In genomic region chr9:48816678-48817398, GRCm38 (mm10) we compare ENCODE assay signal across 19 mouse cellular contexts. TPM values are rescaled to one million over a fixed set of nuclear protein-coding genes. Genes with fewer than 3 reads are reported as not detected.
A peak's percentile ranks its signal among the peaks of the same experiment; 100 is the strongest.
DNase-seq lines count a peak whose midpoint lies in the region; ATAC-seq and TF ChIP-seq lines count a peak whose summit lies in the region.
"Had no signal": no experiment of that assay in that cellular context is flagged by ENCODE, and none has a peak within 500 bp of the region (broad histone marks: within the 10 kb centered on the region; RNA-seq: fewer than 3 reads in every experiment).

No protein-coding gene starts in this region.

- H3K4me1 ChIP-seq in heart, embryonic 16.5 days (ENCODE audit: control insufficient read depth, insufficient read depth, low read length): peaks cover 39% of the 10 kb centered on the region
- H3K4me1 ChIP-seq in CH12.LX (ENCODE audit: control insufficient read depth in 1 of 2, insufficient read depth in 2 of 2): peaks cover 37 to 64% of the 10 kb centered on the region in 2 experiments

- no peak overlapping the region for H3K4me2 ChIP-seq in heart, embryonic 16.5 days (ENCODE audit: low read depth, low read length)
- peak overlapping the region; percentile 87 for H3K4me2 ChIP-seq in CH12.LX (ENCODE audit: insufficient read depth, low read depth, poor library complexity, severe bottlenecking)
- H3K4me2 ChIP-seq: hindbrain, embryonic 12.5 days; neural tube, embryonic 15.5 days had no signal

- peak; percentile 91 for DNase-seq in heart, adult 11 months
- DNase-seq in heart, adult 18-20 months: no peak
- DNase-seq in heart, adult 9 months (ENCODE audit: low spot score in 2 of 2): no peak
- DNase-seq in CH12.LX (ENCODE audit: extremely low read depth): peak; percentile 66
- no peak for DNase-seq in spleen, adult 18-20 months
- no peak for DNase-seq in left cerebral cortex, adult 18-20 months (ENCODE audit: low spot score in 2 of 2)
- DNase-seq: cerebellum, adult 9-11 months; gastrocnemius, postnatal 36 days; kidney, adult 18-20 months; right cerebral cortex, postnatal 25 days; thymus, postnatal 14 days had no signal

- TF ChIP-seq RAD21 in CH12.LX (IDR thresholded peaks at IDR 0.05; ENCODE audit: low read depth, low read length): no peak

- H3K9ac ChIP-seq in heart, embryonic 16.5 days (ENCODE audit: low read length): no peak overlapping the region
- peak overlapping the region; percentile 34 for H3K9ac ChIP-seq in CH12.LX (ENCODE audit: insufficient read depth, low read depth)
- H3K9ac ChIP-seq: hindbrain, embryonic 12.5 days; liver, embryonic 14.5 days; neural tube, embryonic 15.5 days had no signal

- no peaks in the 10 kb centered on the region for H3K9me3 ChIP-seq in heart, embryonic 16.5 days (replicated peaks; ENCODE audit: control insufficient read depth, low read length)
- no peaks in the 10 kb centered on the region for H3K9me3 ChIP-seq in CH12.LX (replicated peaks; ENCODE audit: low read length)
- H3K9me3 ChIP-seq: hindbrain, embryonic 12.5 days; neural tube, embryonic 15.5 days had no signal

- peak overlapping the region; percentile 7; the same call in 1 of the 2 replicates for H3K27ac ChIP-seq in heart, embryonic 16.5 days (ENCODE audit: low read length)
- H3K27ac ChIP-seq in CH12.LX (ENCODE audit: insufficient read depth, low read depth) (peak overlapping the region; percentile 98), macrophage (peak overlapping the region; percentile 82)
- H3K27ac ChIP-seq: hindbrain, embryonic 12.5 days; kidney, postnatal 0 days; liver, embryonic 14.5 days; neural tube, embryonic 15.5 days had no signal

- 34% methylated on average over 10 of the region's 10 CpGs for WGBS in heart, embryonic 16.5 days
- WGBS in macrophage (ENCODE audit: missing documents): 17% methylated on average over 8 of the region's 10 CpGs

- dilution Hi-C loops in CH12.LX (cut with MboI; ENCODE audit: extremely low pct_ligation_motif_present, extremely low pct_unique_long_range_greater_than_20kb, low sequenced_read_pairs): no loop called here

- no peak for TF ChIP-seq EP300 in CH12.LX (IDR thresholded peaks at IDR 0.05; ENCODE audit: low read length)

- TF ChIP-seq POLR2A in CH12.LX (IDR thresholded peaks at IDR 0.05; ENCODE audit: low read depth, low read length): no peak

- H3K79me2 ChIP-seq in CH12.LX (replicated peaks; ENCODE audit: control insufficient read depth, extremely low read depth, insufficient read depth, poor library complexity, severe bottlenecking) (peaks cover 18% of the 10 kb centered on the region), macrophage (ENCODE audit: inconsistent target) (no peaks in the 10 kb centered on the region)

- peaks cover 3% of the 10 kb centered on the region for H3K27me3 ChIP-seq in heart, embryonic 16.5 days (ENCODE audit: control insufficient read depth, insufficient read depth, low read length)
- H3K27me3 ChIP-seq in CH12.LX (replicated peaks): no peaks in the 10 kb centered on the region
- H3K27me3 ChIP-seq: hindbrain, embryonic 12.5 days; neural tube, embryonic 15.5 days had no signal

- no peak for TF ChIP-seq CTCF in CH12.LX (conservative IDR thresholded peaks at IDR 0.05 in 1 of 2, IDR thresholded peaks at IDR 0.05 in 1 of 2; ENCODE audit: low read depth in 2 of 2, low read length in 2 of 2)

- in situ Hi-C loops in CH12.LX (cut with MboI; ENCODE audit: low pct_ligation_motif_present, low pct_unique_long_range_greater_than_20kb, low sequenced_read_pairs): no loop called here

- no peak overlapping the region for H3K4me3 ChIP-seq in heart, embryonic 16.5 days (ENCODE audit: low read length)
- H3K4me3 ChIP-seq in CH12.LX (replicated peaks in 1 of 3; ENCODE audit: low read depth in 2 of 3, low read length in 2 of 3, poor library complexity in 1 of 3) (peak overlapping the region in 1 of 3 experiments; percentile 45), macrophage (ENCODE audit: inconsistent target) (no peak overlapping the region)
- H3K4me3 ChIP-seq: hindbrain, embryonic 12.5 days; neural tube, embryonic 15.5 days had no signal

- no peaks in the 10 kb centered on the region for H3K36me3 ChIP-seq in heart, embryonic 16.5 days (ENCODE audit: control insufficient read depth, insufficient read depth)
- no peaks in the 10 kb centered on the region for H3K36me3 ChIP-seq in CH12.LX (replicated peaks in 1 of 2; ENCODE audit: control insufficient read depth in 1 of 2, insufficient read depth in 1 of 2, low read length in 1 of 2)
- H3K36me3 ChIP-seq in macrophage (ENCODE audit: inconsistent target): no peaks in the 10 kb centered on the region
- H3K36me3 ChIP-seq: hindbrain, embryonic 12.5 days; neural tube, embryonic 15.5 days had no signal

- no peak for ATAC-seq in heart, embryonic 16.5 days (replicated peaks; ENCODE audit: extremely low read depth, insufficient read depth, low FRiP score)
- ATAC-seq: forebrain, embryonic 14.5 days; midbrain, embryonic 16.5 days had no signal

TF ChIP-seq in CH12.LX, 34 proteins besides CTCF, POLR2A, EP300 and RAD21:
- TF ChIP-seq ZC3H11A (IDR thresholded peaks at IDR 0.05; ENCODE audit: low read depth, low read length) (no peak), CHD2 (IDR thresholded peaks at IDR 0.05; ENCODE audit: low read length) (peak; percentile 76), ZNF384 (IDR thresholded peaks at IDR 0.05; ENCODE audit: low read depth, low read length) (no peak)

RNA-seq across cellular contexts. Expression of gene Zbtb16, which starts 19.2 kb away (rescaled TPM):
- total RNA-seq in heart, adult 18-20 months (2021): 100 to 1,000 TPM; 122 to 213 TPM
- 10.4 and 10.5 TPM in 2 replicates for polyA plus RNA-seq in heart, embryonic 16.5 days (2015; fragmentation: Nextera tagmentation; extraction: Ambion mirVana)
- total RNA-seq in CH12.LX (2012; rRNA removed) (1.7 and 3.0 TPM in 2 replicates), CH12.LX (2014; rRNA removed) (0.34 TPM in 2 replicates)
- polyA plus RNA-seq in CH12.LX (2012; ENCODE audit: insufficient read length, low read depth) (0.90 and 1.0 TPM in 2 replicates), macrophage (2018) (0.34 to 1.2 TPM (median 0.62 TPM) in 3 replicates)
- 1 to 10 TPM in 13 of 26 experiments, under 1 TPM in 7, not detected in 6; 0.26 to 9.3 (median 2.4) TPM for total RNA-seq in macrophage (2018; cell fraction: chromatin; rRNA removed)
- total RNA-seq in macrophage (2018; cell fraction: cytosol; rRNA removed): 1 to 10 TPM in 11 of 26 experiments, under 1 TPM in 14, not detected in 1; 0.03 to 1.9 (median 0.43) TPM
- total RNA-seq in macrophage (2018; cell fraction: nucleus; rRNA removed): 10 to 100 TPM in 1 of 26 experiments, 1 to 10 TPM in 10, under 1 TPM in 12, not detected in 3; 0.06 to 14.4 (median 0.72) TPM
- 10 to 100 TPM; 63.6 to 86.3 TPM for total RNA-seq in left cerebral cortex, adult 18-20 months (2021)

Comparison
In these comparisons a context has a peak if more than half of its experiments do, and no peak if none do; other contexts are left out.
1. DNase-seq: peak in heart, adult 11 months (single experiment) and CH12.LX (single experiment); none in heart, adult 18-20 months (0 of 2), heart, adult 9 months (0 of 2), spleen, adult 18-20 months (0 of 2) and left cerebral cortex, adult 18-20 months (0 of 2).
2. H3K27ac ChIP-seq: peak in every context shown above with its lines; median percentile 98 in CH12.LX; 82 in macrophage; 7 in heart, embryonic 16.5 days.
3. RNA of gene Zbtb16, which starts 19.2 kb away (total RNA-seq): 122 to 213 TPM in heart, adult 18-20 months and 63.6 to 86.3 TPM in left cerebral cortex, adult 18-20 months; 0.34 to 3.0 TPM in CH12.LX; every median in the first group is over 10 times any median in the second.